Mouse (Mus musculus): ENCODE measurements at regions not wholly inside any gene's neighbourhood (a gene's known extent, or its start where the extent isn't known, plus 50 kb on each side); places are given as distances from the start of the nearest gene placed in this dataset.
A peak's percentile ranks its signal among the peaks of the same experiment; 100 is the strongest.

- H3K4me2 ChIP-seq: no peak overlapping the region
- H3K4me3 ChIP-seq (ENCODE audit: low read depth, low read length): no peak overlapping the region
- H3K27me3 ChIP-seq (ENCODE audit: insufficient read depth, low read length): no peaks in the 10 kb centered on the region
- H3K9ac ChIP-seq: no peak overlapping the region
- WGBS: 79% methylated on average over 2 of the region's 2 CpGs
- H3K36me3 ChIP-seq (ENCODE audit: insufficient read depth): no peaks in the 10 kb centered on the region
- no peak for ATAC-seq (ENCODE audit: insufficient read depth)
- no peaks in the 10 kb centered on the region for H3K4me1 ChIP-seq (ENCODE audit: insufficient read depth)
- no peaks in the 10 kb centered on the region for H3K9me3 ChIP-seq (ENCODE audit: low read depth, low read length)
- no peak for TF ChIP-seq CTCF (IDR thresholded peaks at IDR 0.05; ENCODE audit: low read depth)
- DNase-seq: no peak
- H3K27ac ChIP-seq (ENCODE audit: low read depth): no peak overlapping the region
These were observed 216.0 kb downstream of the Lnpk start for GRCm38 (mm10) chr2:74363255-74363654.

GRCm38 (mm10) chr2:74354591-74354990 is 224.6 kb downstream of the Lnpk start:
- Histone ChIP-seq H3K9ac (no peak overlapping the region), H3K27ac (ENCODE audit: low read depth) (no peak overlapping the region), H3K9me3 (ENCODE audit: low read depth, low read length) (no peaks in the 10 kb centered on the region), H3K4me2 (no peak overlapping the region), H3K4me1 (ENCODE audit: insufficient read depth) (no peaks in the 10 kb centered on the region), H3K4me3 (ENCODE audit: low read depth, low read length) (no peak overlapping the region), H3K36me3 (ENCODE audit: insufficient read depth) (no peaks in the 10 kb centered on the region), H3K27me3 (ENCODE audit: insufficient read depth, low read length) (no peaks in the 10 kb centered on the region)
- TF ChIP-seq CTCF (IDR thresholded peaks at IDR 0.05; ENCODE audit: low read depth): no peak
- DNase-seq (no peak), ATAC-seq (ENCODE audit: insufficient read depth) (no peak)
- WGBS: 64% methylated on average over 8 of the region's 8 CpGs

GRCm38 (mm10) chr2:74349809-74350208 is 229.4 kb downstream of the Lnpk start:
- DNase-seq: peak; percentile 49
- Histone ChIP-seq H3K27ac (ENCODE audit: low read depth) (no peak overlapping the region), H3K36me3 (ENCODE audit: insufficient read depth) (no peaks in the 10 kb centered on the region), H3K9me3 (ENCODE audit: low read depth, low read length) (no peaks in the 10 kb centered on the region), H3K4me3 (ENCODE audit: low read depth, low read length) (no peak overlapping the region), H3K27me3 (ENCODE audit: insufficient read depth, low read length) (no peaks in the 10 kb centered on the region), H3K4me2 (no peak overlapping the region), H3K9ac (no peak overlapping the region), H3K4me1 (ENCODE audit: insufficient read depth) (no peaks in the 10 kb centered on the region)
- 62% methylated on average over 6 of the region's 6 CpGs for WGBS
- ATAC-seq (ENCODE audit: insufficient read depth): no peak
- no peak for TF ChIP-seq CTCF (IDR thresholded peaks at IDR 0.05; ENCODE audit: low read depth)

GRCm38 (mm10) chr2:74306301-74306700 is 272.9 kb downstream of the Lnpk start:
- H3K4me1 ChIP-seq (ENCODE audit: insufficient read depth): no peaks in the 10 kb centered on the region
- ATAC-seq (ENCODE audit: insufficient read depth) (no peak), DNase-seq (no peak)
- WGBS: 82% methylated on average over 9 of the region's 9 CpGs
- no peaks in the 10 kb centered on the region for H3K27me3 ChIP-seq (ENCODE audit: insufficient read depth, low read length)
- H3K27ac ChIP-seq (ENCODE audit: low read depth): no peak overlapping the region
- no peak overlapping the region for H3K4me2 ChIP-seq
- no peaks in the 10 kb centered on the region for H3K36me3 ChIP-seq (ENCODE audit: insufficient read depth)
- no peak overlapping the region for H3K4me3 ChIP-seq (ENCODE audit: low read depth, low read length)
- TF ChIP-seq CTCF (IDR thresholded peaks at IDR 0.05; ENCODE audit: low read depth): no peak
- H3K9ac ChIP-seq: no peak overlapping the region
- no peaks in the 10 kb centered on the region for H3K9me3 ChIP-seq (ENCODE audit: low read depth, low read length)

GRCm38 (mm10) chr2:74300885-74301451 is 278.3 kb downstream of the Lnpk start:
- peaks cover 4% of the 10 kb centered on the region; the same call in 1 of the 2 replicates for H3K27me3 ChIP-seq (ENCODE audit: insufficient read depth, low read length)
- no peak; the same call in 1 of the 2 replicates for TF ChIP-seq CTCF (IDR thresholded peaks at IDR 0.05; ENCODE audit: low read depth)
- H3K27ac ChIP-seq (ENCODE audit: low read depth): no peak overlapping the region
- peak overlapping the region; percentile 28 for H3K4me3 ChIP-seq (ENCODE audit: low read depth, low read length)
- H3K9ac ChIP-seq: no peak overlapping the region
- ATAC-seq (ENCODE audit: insufficient read depth): no peak
- no peaks in the 10 kb centered on the region for H3K36me3 ChIP-seq (ENCODE audit: insufficient read depth)
- H3K4me2 ChIP-seq: peak overlapping the region; percentile 67
- DNase-seq: peak; percentile 27
- no peaks in the 10 kb centered on the region for H3K4me1 ChIP-seq (ENCODE audit: insufficient read depth)
- 17% methylated on average over 9 of the region's 9 CpGs for WGBS
- H3K9me3 ChIP-seq (ENCODE audit: low read depth, low read length): no peaks in the 10 kb centered on the region

GRCm38 (mm10) chr2:74300366-74300791 is 278.9 kb downstream of the Lnpk start:
- H3K9me3 ChIP-seq (ENCODE audit: low read depth, low read length): no peaks in the 10 kb centered on the region
- DNase-seq: peak; percentile 94
- H3K9ac ChIP-seq: no peak overlapping the region
- H3K36me3 ChIP-seq (ENCODE audit: insufficient read depth): no peaks in the 10 kb centered on the region
- H3K4me2 ChIP-seq: peak overlapping the region; percentile 67
- ATAC-seq (ENCODE audit: insufficient read depth): peak; percentile 65
- H3K4me3 ChIP-seq (ENCODE audit: low read depth, low read length): peak overlapping the region; percentile 28
- peak; percentile 86 for TF ChIP-seq CTCF (IDR thresholded peaks at IDR 0.05; ENCODE audit: low read depth)
- H3K4me1 ChIP-seq (ENCODE audit: insufficient read depth): no peaks in the 10 kb centered on the region
- no peak overlapping the region for H3K27ac ChIP-seq (ENCODE audit: low read depth)
- WGBS: 1% methylated on average over 11 of the region's 11 CpGs
- peaks cover 4% of the 10 kb centered on the region; the same call in 1 of the 2 replicates for H3K27me3 ChIP-seq (ENCODE audit: insufficient read depth, low read length)

- Histone ChIP-seq H3K4me1 (ENCODE audit: insufficient read depth) (no peaks in the 10 kb centered on the region), H3K9me3 (ENCODE audit: low read depth, low read length) (no peaks in the 10 kb centered on the region), H3K36me3 (ENCODE audit: insufficient read depth) (no peaks in the 10 kb centered on the region), H3K4me3 (ENCODE audit: low read depth, low read length) (no peak overlapping the region), H3K9ac (no peak overlapping the region), H3K27ac (ENCODE audit: low read depth) (no peak overlapping the region), H3K27me3 (ENCODE audit: insufficient read depth, low read length) (no peaks in the 10 kb centered on the region), H3K4me2 (no peak overlapping the region)
- DNase-seq (no peak), ATAC-seq (ENCODE audit: insufficient read depth) (no peak)
- 88% methylated on average over 7 of the region's 7 CpGs for WGBS
- no peak for TF ChIP-seq CTCF (IDR thresholded peaks at IDR 0.05; ENCODE audit: low read depth)
These were observed 286.6 kb downstream of the Lnpk start for GRCm38 (mm10) chr2:74292641-74293040.

Measured in lung, embryonic 14.5 days (tissue).